Mouse (Mus musculus): ENCODE measurements around the gene Amz1. TPM values are rescaled to one million over a fixed set of nuclear protein-coding genes. Genes with fewer than 3 reads are reported as not detected.

The Amz1 gene
- polyA plus RNA-seq, 1 experiment from 2014 or later, result 0.76 TPM

DNA sequence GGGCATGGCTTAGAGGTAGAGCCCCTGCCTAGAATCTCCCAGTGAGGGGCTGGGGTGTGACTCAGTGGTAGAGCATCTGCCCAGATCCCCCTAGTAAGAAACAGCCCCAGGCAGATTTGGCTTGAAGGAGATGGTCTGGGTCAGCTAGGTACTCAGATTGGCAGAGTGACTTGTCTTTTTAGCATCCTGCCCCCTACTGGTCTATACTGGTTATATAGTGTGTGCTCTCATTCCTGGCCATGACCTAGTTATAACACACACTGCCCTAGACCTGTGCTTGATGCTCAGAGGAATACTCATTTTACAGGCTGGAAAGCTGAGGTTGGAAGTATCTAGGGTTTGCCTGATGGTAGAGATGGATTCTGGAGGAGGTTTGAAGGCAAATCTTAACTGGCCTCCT is 17.9 kb downstream of the Amz1 start:
- ATAC-seq (replicated peaks; ENCODE audit: insufficient number of reproducible peaks, low FRiP score, low TSS enrichment, low read depth), result no peak
- Histone ChIP-seq H3K4me1 (ENCODE audit: control insufficient read depth, insufficient read depth, low read length) (no peaks in the 10 kb centered on the region), H3K9me3 (replicated peaks; ENCODE audit: control insufficient read depth, low read length) (no peaks in the 10 kb centered on the region), H3K27ac (replicated peaks; ENCODE audit: low read depth, low read length) (no peak overlapping the region), H3K4me3 (ENCODE audit: low read depth, low read length) (no peak overlapping the region), H3K9ac (replicated peaks; ENCODE audit: low read length) (no peak overlapping the region), H3K36me3 (replicated peaks; ENCODE audit: control insufficient read depth, insufficient read depth, low read depth, low read length) (no peaks in the 10 kb centered on the region), H3K4me2 (ENCODE audit: low read depth, low read length) (no peak overlapping the region), H3K27me3 (ENCODE audit: control insufficient read depth, insufficient read depth, low read length) (no peaks in the 10 kb centered on the region)
- peak; percentile 17 for DNase-seq (ENCODE audit: low spot score)

DNA sequence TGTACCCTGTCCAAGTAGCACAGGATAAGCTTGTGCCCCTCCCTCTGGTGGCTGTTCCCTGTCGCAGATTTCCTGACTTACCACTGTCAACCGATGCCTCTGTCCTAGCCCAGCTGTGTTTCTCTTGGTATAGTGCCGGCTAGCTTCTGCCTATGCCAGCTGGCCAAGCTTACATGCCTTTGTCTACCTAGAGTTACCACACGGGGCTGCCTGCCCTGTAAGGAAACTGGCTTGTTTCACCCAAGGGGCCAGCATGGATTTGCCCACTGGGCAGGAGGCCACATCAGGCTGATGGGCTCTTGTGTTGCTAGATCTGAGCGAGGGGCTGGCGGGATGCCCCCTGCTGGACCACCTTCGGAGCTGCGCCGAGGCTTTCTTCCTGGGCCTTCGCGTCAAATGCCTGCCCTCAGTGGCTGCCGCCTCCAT is 19.8 kb downstream of the Amz1 start:
- peak; percentile 23 for DNase-seq (ENCODE audit: low spot score)
- Histone ChIP-seq H3K4me1 (ENCODE audit: control insufficient read depth, insufficient read depth, low read length) (no peaks in the 10 kb centered on the region), H3K4me2 (ENCODE audit: low read depth, low read length) (no peak overlapping the region), H3K36me3 (replicated peaks; ENCODE audit: control insufficient read depth, insufficient read depth, low read depth, low read length) (no peaks in the 10 kb centered on the region), H3K4me3 (ENCODE audit: low read depth, low read length) (no peak overlapping the region), H3K27me3 (ENCODE audit: control insufficient read depth, insufficient read depth, low read length) (no peaks in the 10 kb centered on the region), H3K27ac (replicated peaks; ENCODE audit: low read depth, low read length) (no peak overlapping the region), H3K9ac (replicated peaks; ENCODE audit: low read length) (no peak overlapping the region), H3K9me3 (replicated peaks; ENCODE audit: control insufficient read depth, low read length) (no peaks in the 10 kb centered on the region)
- ATAC-seq (replicated peaks; ENCODE audit: insufficient number of reproducible peaks, low FRiP score, low TSS enrichment, low read depth), result no peak
- 28% methylated on average over 12 of the region's 12 CpGs for WGBS

DNA sequence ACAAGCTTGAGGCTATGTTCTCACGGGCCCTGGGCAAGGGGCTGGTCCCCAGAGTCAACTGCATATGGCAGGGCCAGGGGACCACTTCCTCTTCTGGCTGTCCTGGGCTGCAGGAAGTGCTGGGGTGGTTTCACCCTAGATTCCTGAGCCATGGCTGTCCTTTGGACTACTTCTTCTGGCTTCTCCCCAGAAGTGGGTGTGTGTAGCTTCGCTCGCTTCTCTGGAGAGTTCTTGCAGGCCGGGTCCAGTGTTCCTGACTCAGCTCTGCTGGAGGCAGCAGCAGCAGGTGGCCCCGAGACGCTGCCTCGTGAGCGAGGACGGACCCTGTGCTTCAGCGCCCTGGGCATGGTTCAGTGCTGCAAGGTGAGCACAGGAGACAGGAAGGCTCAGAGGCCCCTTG is 24.5 kb downstream of the Amz1 start:
- WGBS, result 84% methylated on average over 10 of the region's 10 CpGs
- H3K9me3 ChIP-seq (replicated peaks; ENCODE audit: control insufficient read depth, low read length), result no peaks in the 10 kb centered on the region; the same call in 1 of the 2 replicates
- ATAC-seq (replicated peaks; ENCODE audit: insufficient number of reproducible peaks, low FRiP score, low TSS enrichment, low read depth), result no peak
- H3K27ac ChIP-seq (replicated peaks; ENCODE audit: low read depth, low read length), result no peak overlapping the region
- no peak for DNase-seq (ENCODE audit: low spot score)
- H3K9ac ChIP-seq (replicated peaks; ENCODE audit: low read length), result no peak overlapping the region
- H3K36me3 ChIP-seq (replicated peaks; ENCODE audit: control insufficient read depth, insufficient read depth, low read depth, low read length), result no peaks in the 10 kb centered on the region
- no peak overlapping the region for H3K4me3 ChIP-seq (ENCODE audit: low read depth, low read length)
- H3K4me2 ChIP-seq (ENCODE audit: low read depth, low read length), result no peak overlapping the region
- H3K27me3 ChIP-seq (ENCODE audit: control insufficient read depth, insufficient read depth, low read length), result no peaks in the 10 kb centered on the region
- H3K4me1 ChIP-seq (ENCODE audit: control insufficient read depth, insufficient read depth, low read length), result no peaks in the 10 kb centered on the region

DNA sequence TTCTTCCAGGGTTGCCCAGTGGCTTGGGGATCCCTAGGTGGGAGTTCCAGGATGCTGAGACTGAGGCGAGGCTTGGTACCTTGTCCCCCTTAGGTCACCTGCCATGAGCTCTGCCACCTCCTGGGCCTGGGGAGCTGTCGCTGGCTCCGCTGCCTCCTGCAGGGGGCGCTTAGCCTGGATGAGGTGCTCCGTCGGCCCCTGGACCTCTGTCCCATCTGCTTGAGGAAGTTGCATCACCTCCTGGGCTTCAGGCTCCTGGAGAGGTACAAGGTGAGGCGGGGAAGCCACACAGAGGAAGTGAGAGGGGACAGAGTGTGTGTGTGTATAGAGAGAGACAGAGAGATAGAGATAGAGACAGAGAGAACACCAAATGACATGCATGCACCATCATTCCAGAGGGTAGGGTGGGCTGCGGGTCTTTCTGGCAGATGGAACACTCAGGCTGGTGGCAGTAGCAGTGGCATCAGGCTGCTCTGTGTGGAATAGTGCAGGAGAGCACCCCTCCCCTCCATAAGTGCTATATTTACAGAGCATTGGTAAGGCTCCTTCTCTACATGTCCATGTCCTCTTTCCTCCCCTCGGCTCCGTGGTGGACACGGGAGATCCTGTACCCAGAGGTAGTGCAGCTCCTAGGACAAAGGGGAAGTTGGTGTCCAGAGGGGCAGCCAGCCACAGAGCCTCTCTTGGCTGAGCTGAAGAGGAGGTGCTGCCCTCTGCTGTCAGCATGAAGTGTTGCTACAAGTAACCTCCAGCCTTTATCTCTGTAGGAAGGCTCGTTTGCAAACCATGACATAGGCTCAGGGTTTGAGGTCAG is 25.3 kb downstream of the Amz1 start:
- DNase-seq (ENCODE audit: low spot score), result peak; percentile 85
- H3K27ac ChIP-seq (replicated peaks; ENCODE audit: low read depth, low read length), result no peak overlapping the region

DNA sequence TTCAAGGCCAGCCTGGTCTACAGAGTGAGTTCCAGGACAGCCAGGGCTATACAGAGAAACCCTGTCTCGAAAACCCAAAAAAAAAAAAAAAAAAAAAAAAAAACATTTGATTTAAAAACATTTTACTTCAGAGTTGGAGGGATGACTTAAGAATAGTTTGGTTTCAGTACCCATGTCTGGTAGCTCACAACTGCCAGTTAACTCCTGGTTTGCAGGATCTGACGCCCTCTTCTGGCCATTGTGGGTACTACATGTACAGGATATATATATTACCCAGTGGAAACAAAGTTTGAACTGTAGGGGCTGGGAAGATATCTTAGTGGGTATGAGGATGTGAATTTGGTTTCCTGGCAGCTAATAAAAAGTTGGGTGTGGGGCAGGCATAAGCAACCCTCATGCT is 27.0 kb downstream of the Amz1 start:
- Histone ChIP-seq H3K4me1 (ENCODE audit: control insufficient read depth, insufficient read depth, low read length) (no peaks in the 10 kb centered on the region), H3K27me3 (ENCODE audit: control insufficient read depth, insufficient read depth, low read length) (no peaks in the 10 kb centered on the region), H3K9me3 (replicated peaks; ENCODE audit: control insufficient read depth, low read length) (no peaks in the 10 kb centered on the region; the same call in 1 of the 2 replicates), H3K27ac (replicated peaks; ENCODE audit: low read depth, low read length) (no peak overlapping the region), H3K4me2 (ENCODE audit: low read depth, low read length) (no peak overlapping the region), H3K4me3 (ENCODE audit: low read depth, low read length) (no peak overlapping the region), H3K36me3 (replicated peaks; ENCODE audit: control insufficient read depth, insufficient read depth, low read depth, low read length) (no peaks in the 10 kb centered on the region), H3K9ac (replicated peaks; ENCODE audit: low read length) (no peak overlapping the region)
- peak; percentile 21 for DNase-seq (ENCODE audit: low spot score)
- ATAC-seq (replicated peaks; ENCODE audit: insufficient number of reproducible peaks, low FRiP score, low TSS enrichment, low read depth), result no peak
- WGBS, result 3% methylated on average over 1 of the region's 2 CpGs

More for the DNA sequence above, 25.3 kb downstream of the Amz1 start:
- Histone ChIP-seq H3K27me3 (ENCODE audit: control insufficient read depth, insufficient read depth, low read length) (no peaks in the 10 kb centered on the region), H3K9ac (replicated peaks; ENCODE audit: low read length) (peak overlapping the region; percentile 50), H3K36me3 (replicated peaks; ENCODE audit: control insufficient read depth, insufficient read depth, low read depth, low read length) (no peaks in the 10 kb centered on the region), H3K9me3 (replicated peaks; ENCODE audit: control insufficient read depth, low read length) (no peaks in the 10 kb centered on the region; the same call in 1 of the 2 replicates), H3K4me1 (ENCODE audit: control insufficient read depth, insufficient read depth, low read length) (no peaks in the 10 kb centered on the region), H3K4me2 (ENCODE audit: low read depth, low read length) (peak overlapping the region; percentile 19), H3K4me3 (ENCODE audit: low read depth, low read length) (peak overlapping the region; percentile 11; the same call in 1 of the 2 replicates)
- WGBS, result 21% methylated on average over 12 of the region's 12 CpGs
- ATAC-seq (replicated peaks; ENCODE audit: insufficient number of reproducible peaks, low FRiP score, low TSS enrichment, low read depth), result peak; percentile 63

DNA sequence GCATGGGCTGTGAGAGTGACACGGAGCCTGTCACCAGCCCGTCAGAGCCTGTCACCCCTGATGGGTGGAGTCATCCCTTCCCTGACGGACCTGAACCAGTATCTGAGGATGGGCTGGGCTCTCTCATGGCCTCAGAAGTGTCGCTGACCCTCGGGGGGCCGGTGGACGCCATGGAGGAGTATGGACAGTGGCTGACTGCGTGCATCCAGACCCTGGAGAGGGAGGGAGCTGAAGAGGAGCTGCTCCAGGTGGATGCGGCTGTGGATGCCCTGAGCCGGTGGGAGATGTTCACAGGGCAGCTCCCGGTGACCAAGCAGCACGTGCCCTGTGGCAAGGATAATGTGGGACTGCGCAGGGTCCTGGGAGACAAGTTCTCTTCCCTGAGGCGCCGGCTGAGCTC is 28.1 kb downstream of the Amz1 start:
- 92% methylated on average over 15 of the region's 15 CpGs for WGBS
- Histone ChIP-seq H3K4me1 (ENCODE audit: control insufficient read depth, insufficient read depth, low read length) (no peaks in the 10 kb centered on the region), H3K4me2 (ENCODE audit: low read depth, low read length) (no peak overlapping the region), H3K9me3 (replicated peaks; ENCODE audit: control insufficient read depth, low read length) (no peaks in the 10 kb centered on the region; the same call in 1 of the 2 replicates), H3K4me3 (ENCODE audit: low read depth, low read length) (no peak overlapping the region), H3K27ac (replicated peaks; ENCODE audit: low read depth, low read length) (no peak overlapping the region), H3K36me3 (replicated peaks; ENCODE audit: control insufficient read depth, insufficient read depth, low read depth, low read length) (no peaks in the 10 kb centered on the region), H3K27me3 (ENCODE audit: control insufficient read depth, insufficient read depth, low read length) (no peaks in the 10 kb centered on the region), H3K9ac (replicated peaks; ENCODE audit: low read length) (no peak overlapping the region)
- no peak for DNase-seq (ENCODE audit: low spot score)
- no peak for ATAC-seq (replicated peaks; ENCODE audit: insufficient number of reproducible peaks, low FRiP score, low TSS enrichment, low read depth)

- WGBS, result 89% methylated on average over 3 of the region's 3 CpGs
- H3K4me1 ChIP-seq (ENCODE audit: control insufficient read depth, insufficient read depth, low read length), result no peaks in the 10 kb centered on the region
- H3K9me3 ChIP-seq (replicated peaks; ENCODE audit: control insufficient read depth, low read length), result no peaks in the 10 kb centered on the region; the same call in 1 of the 2 replicates
- DNase-seq (ENCODE audit: low spot score), result no peak
- no peak overlapping the region for H3K4me2 ChIP-seq (ENCODE audit: low read depth, low read length)
- no peaks in the 10 kb centered on the region for H3K27me3 ChIP-seq (ENCODE audit: control insufficient read depth, insufficient read depth, low read length)
- no peak for ATAC-seq (replicated peaks; ENCODE audit: insufficient number of reproducible peaks, low FRiP score, low TSS enrichment, low read depth)
- H3K36me3 ChIP-seq (replicated peaks; ENCODE audit: control insufficient read depth, insufficient read depth, low read depth, low read length), result no peaks in the 10 kb centered on the region
- H3K9ac ChIP-seq (replicated peaks; ENCODE audit: low read length), result no peak overlapping the region
- no peak overlapping the region for H3K27ac ChIP-seq (replicated peaks; ENCODE audit: low read depth, low read length)
- H3K4me3 ChIP-seq (ENCODE audit: low read depth, low read length), result no peak overlapping the region
Observed at GRCm38 (mm10) chr5:140752639-140753038, 28.7 kb downstream of the Amz1 start.

GRCm38 (mm10) chr5:140753223-140753622 is 29.3 kb downstream of the Amz1 start:
- H3K9me3 ChIP-seq (replicated peaks; ENCODE audit: control insufficient read depth, low read length), result no peaks in the 10 kb centered on the region; the same call in 1 of the 2 replicates
- DNase-seq (ENCODE audit: low spot score) (no peak), ATAC-seq (replicated peaks; ENCODE audit: insufficient number of reproducible peaks, low FRiP score, low TSS enrichment, low read depth) (no peak)

More at GRCm38 (mm10) chr5:140753223-140753622, 29.3 kb downstream of the Amz1 start:
- no peaks in the 10 kb centered on the region for H3K36me3 ChIP-seq (replicated peaks; ENCODE audit: control insufficient read depth, insufficient read depth, low read depth, low read length)
- 82% methylated on average over 5 of the region's 5 CpGs for WGBS
- no peak overlapping the region for H3K27ac ChIP-seq (replicated peaks; ENCODE audit: low read depth, low read length)
- no peaks in the 10 kb centered on the region for H3K27me3 ChIP-seq (ENCODE audit: control insufficient read depth, insufficient read depth, low read length)
- no peak overlapping the region for H3K4me3 ChIP-seq (ENCODE audit: low read depth, low read length)
- H3K4me2 ChIP-seq (ENCODE audit: low read depth, low read length), result no peak overlapping the region
- H3K9ac ChIP-seq (replicated peaks; ENCODE audit: low read length), result no peak overlapping the region
- H3K4me1 ChIP-seq (ENCODE audit: control insufficient read depth, insufficient read depth, low read length), result no peaks in the 10 kb centered on the region
